Mouse (Mus musculus): ENCODE measurements around the gene Mindy1. TPM values are rescaled to one million over a fixed set of nuclear protein-coding genes. Genes with fewer than 3 reads are reported as not detected.

Gene Mindy1
- total and polyA plus RNA-seq, 3 experiments = 5.0 to 14.4 (median 5.4) TPM

DNA sequence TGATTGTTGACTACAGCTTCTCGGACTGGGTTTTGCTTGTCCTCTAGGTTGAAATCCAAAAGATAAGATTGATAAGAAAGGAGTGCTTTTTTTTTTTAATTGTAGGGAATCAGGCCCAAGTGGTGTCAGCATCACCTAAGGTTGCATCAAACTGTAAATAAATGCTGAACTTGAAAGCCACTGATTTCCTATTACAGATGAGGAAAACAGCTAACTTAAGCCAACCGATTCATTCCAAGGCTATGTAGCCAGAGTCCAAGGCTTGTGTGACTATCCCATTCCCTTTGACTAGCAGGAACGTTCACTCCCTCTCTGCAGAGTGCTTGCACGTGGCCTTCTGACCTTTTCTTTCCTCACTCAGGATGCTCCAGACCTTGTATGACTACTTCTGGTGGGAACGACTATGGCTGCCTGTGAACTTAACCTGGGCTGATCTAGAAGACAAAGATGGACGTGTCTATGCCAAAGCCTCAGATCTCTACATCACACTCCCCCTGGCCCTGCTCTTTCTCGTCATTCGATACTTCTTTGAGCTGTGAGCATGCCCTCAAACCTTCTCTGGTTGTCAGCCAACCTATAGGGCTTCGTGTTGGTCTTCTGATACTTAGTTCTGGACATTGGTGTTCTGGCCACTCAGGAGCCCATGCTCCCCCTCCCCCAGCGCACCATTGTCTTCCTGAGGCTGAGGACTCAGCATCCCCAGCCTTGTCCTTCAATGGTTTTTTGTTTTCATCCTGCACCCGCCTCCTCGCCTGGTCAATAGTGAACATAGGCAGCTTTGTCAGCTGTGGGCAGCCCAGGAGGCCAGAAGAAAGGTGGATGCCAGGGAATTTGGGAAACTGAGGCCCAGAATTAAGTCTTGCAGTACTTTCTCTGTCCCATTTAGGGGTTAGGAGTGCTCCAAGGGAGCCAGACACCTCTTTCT, 38.8 kb downstream of the Mindy1 start:
- dilution Hi-C loops (cut with MboI; ENCODE audit: extremely low pct_ligation_motif_present, extremely low pct_unique_long_range_greater_than_20kb, low sequenced_read_pairs) (no loop called here), in situ Hi-C loops (cut with MboI; ENCODE audit: low pct_ligation_motif_present, low pct_unique_long_range_greater_than_20kb, low sequenced_read_pairs) (loop anchor here (5.0 kb wide), 1 partner anchor 32 kb away; no protein-coding TSS in a partner anchor)
- Histone ChIP-seq H3K4me1 (ENCODE audit: control insufficient read depth in 1 of 2, insufficient read depth in 2 of 2) (peaks cover 17 to 35% of the 10 kb centered on the region in 2 experiments), H3K9me3 (replicated peaks; ENCODE audit: low read length) (no peaks in the 10 kb centered on the region), H3K27me3 (replicated peaks) (no peaks in the 10 kb centered on the region), H3K4me2 (ENCODE audit: insufficient read depth, low read depth, poor library complexity, severe bottlenecking) (no peak overlapping the region), H3K4me3 (replicated peaks in 1 of 3; ENCODE audit: low read depth in 2 of 3, low read length in 2 of 3, poor library complexity in 1 of 3) (no peak overlapping the region), H3K36me3 (replicated peaks in 1 of 2; ENCODE audit: control insufficient read depth in 1 of 2, insufficient read depth in 1 of 2, low read length in 1 of 2) (peaks cover 54 to 73% of the 10 kb centered on the region in 2 experiments), H3K9ac (ENCODE audit: insufficient read depth, low read depth) (no peak overlapping the region), H3K27ac (ENCODE audit: insufficient read depth, low read depth) (no peak overlapping the region), H3K79me2 (replicated peaks; ENCODE audit: control insufficient read depth, extremely low read depth, insufficient read depth, poor library complexity, severe bottlenecking) (peaks cover 42% of the 10 kb centered on the region)
- TF ChIP-seq CHD2 (IDR thresholded peaks at IDR 0.05; ENCODE audit: low read length) (no peak), NELFE (IDR thresholded peaks at IDR 0.05; ENCODE audit: low read depth, low read length) (no peak), POLR2AphosphoS2 (IDR thresholded peaks at IDR 0.05; ENCODE audit: low read depth, low read length) (peak; percentile 50; the same call in 1 of the 2 replicates), ELF1 (IDR thresholded peaks at IDR 0.05; ENCODE audit: low read depth, low read length) (no peak), ETS1 (conservative IDR thresholded peaks at IDR 0.05; ENCODE audit: low read depth, low read length) (no peak), USF1 (IDR thresholded peaks at IDR 0.05; ENCODE audit: low read depth, low read length) (no peak)
- no peak for DNase-seq (ENCODE audit: extremely low read depth)

DNA sequence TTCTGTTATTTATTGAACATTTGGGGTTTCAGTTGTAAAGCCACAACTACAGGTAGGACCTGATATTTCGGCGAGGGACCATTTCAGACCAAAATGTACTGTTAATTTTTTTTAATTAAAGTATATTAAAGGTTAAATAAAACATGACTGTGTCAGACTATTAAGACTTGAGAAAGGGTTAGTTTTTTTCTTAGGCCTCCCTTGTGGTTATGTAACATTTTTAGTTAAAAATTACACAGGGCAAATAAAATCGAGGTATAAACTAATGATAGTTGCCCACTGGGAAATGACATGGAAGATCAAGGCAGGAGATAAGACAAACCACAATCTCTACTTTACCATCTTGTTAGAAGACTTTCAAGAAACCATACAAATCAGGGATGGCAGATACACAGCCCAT, 42.3 kb downstream of the Mindy1 start:
- no peak overlapping the region for H3K4me3 ChIP-seq (replicated peaks in 1 of 3; ENCODE audit: low read depth in 2 of 3, low read length in 2 of 3, poor library complexity in 1 of 3)
- DNase-seq (ENCODE audit: extremely low read depth) = no peak
- H3K79me2 ChIP-seq (replicated peaks; ENCODE audit: control insufficient read depth, extremely low read depth, insufficient read depth, poor library complexity, severe bottlenecking) = peaks cover 15% of the 10 kb centered on the region
- no peaks in the 10 kb centered on the region for H3K27me3 ChIP-seq (replicated peaks)
- dilution Hi-C loops (cut with MboI; ENCODE audit: extremely low pct_ligation_motif_present, extremely low pct_unique_long_range_greater_than_20kb, low sequenced_read_pairs) (no loop called here), in situ Hi-C loops (cut with MboI; ENCODE audit: low pct_ligation_motif_present, low pct_unique_long_range_greater_than_20kb, low sequenced_read_pairs) (no loop called here)
- no peak overlapping the region for H3K9ac ChIP-seq (ENCODE audit: insufficient read depth, low read depth)
- H3K4me2 ChIP-seq (ENCODE audit: insufficient read depth, low read depth, poor library complexity, severe bottlenecking) = no peak overlapping the region
- peaks cover 9 to 20% of the 10 kb centered on the region in 2 experiments for H3K4me1 ChIP-seq (ENCODE audit: control insufficient read depth in 1 of 2, insufficient read depth in 2 of 2)
- H3K27ac ChIP-seq (ENCODE audit: insufficient read depth, low read depth) = no peak overlapping the region
- TF ChIP-seq MAZ (IDR thresholded peaks at IDR 0.05; ENCODE audit: low read depth, low read length) = no peak
- TF ChIP-seq MEF2A (IDR thresholded peaks at IDR 0.05; ENCODE audit: borderline replicate concordance, low read depth, low read length) = no peak
- TF ChIP-seq UBTF (IDR thresholded peaks at IDR 0.05; ENCODE audit: low read depth, low read length) = no peak
- TF ChIP-seq ZNF384 (IDR thresholded peaks at IDR 0.05; ENCODE audit: low read depth, low read length) = no peak
- no peak for TF ChIP-seq CTCF (conservative IDR thresholded peaks at IDR 0.05 in 1 of 2, IDR thresholded peaks at IDR 0.05 in 1 of 2; ENCODE audit: low read depth in 2 of 2, low read length in 2 of 2)
- no peak for TF ChIP-seq JUN (IDR thresholded peaks at IDR 0.05; ENCODE audit: insufficient read depth, low read depth, low read length)
- no peak for TF ChIP-seq JUND (conservative IDR thresholded peaks at IDR 0.05; ENCODE audit: low read depth, low read length)
- no peak for TF ChIP-seq IRF4 (IDR thresholded peaks at IDR 0.05; ENCODE audit: low read depth, low read length)
- H3K36me3 ChIP-seq (replicated peaks in 1 of 2; ENCODE audit: control insufficient read depth in 1 of 2, insufficient read depth in 1 of 2, low read length in 1 of 2) = peaks cover 81 to 98% of the 10 kb centered on the region in 2 experiments
- H3K9me3 ChIP-seq (replicated peaks; ENCODE audit: low read length) = no peaks in the 10 kb centered on the region
